Mouse (Mus musculus): ENCODE measurements around the gene Gm11554. TPM values are rescaled to one million over a fixed set of nuclear protein-coding genes. Genes with fewer than 3 reads are reported as not detected.

Gene Gm11554
- total RNA-seq (2023) = not detected

DNA sequence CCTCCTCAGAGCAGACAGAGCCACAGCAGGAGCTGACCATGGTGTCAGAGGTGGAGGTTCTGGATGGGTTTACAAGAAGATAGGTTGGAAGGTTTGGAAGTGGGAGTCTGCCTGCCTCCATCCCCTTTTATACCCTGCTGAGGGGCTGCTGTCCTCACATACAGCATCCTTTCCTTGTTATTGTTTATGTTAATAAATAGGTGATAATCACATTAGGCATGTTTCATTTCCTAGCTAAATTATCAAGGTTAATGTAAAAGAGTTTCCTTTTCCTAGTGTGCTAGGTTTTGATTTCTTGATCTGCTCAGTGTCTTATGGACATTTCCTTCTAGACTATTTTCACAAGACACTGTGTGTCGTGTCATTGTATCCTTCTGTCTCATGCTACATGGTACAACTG, at the start of gene Gm11554:
Gene Gm11554, minus strand, starts transcription at position 101 of the 400 bp plus-strand sequence.

GRCm38 (mm10) chr11:99851508-99851907, 47.3 kb upstream of the Gm11554 start, which contains the start of gene Krtap4-16:
Gene Krtap4-16, minus strand, starts transcription at chr11:99851608.

DNA sequence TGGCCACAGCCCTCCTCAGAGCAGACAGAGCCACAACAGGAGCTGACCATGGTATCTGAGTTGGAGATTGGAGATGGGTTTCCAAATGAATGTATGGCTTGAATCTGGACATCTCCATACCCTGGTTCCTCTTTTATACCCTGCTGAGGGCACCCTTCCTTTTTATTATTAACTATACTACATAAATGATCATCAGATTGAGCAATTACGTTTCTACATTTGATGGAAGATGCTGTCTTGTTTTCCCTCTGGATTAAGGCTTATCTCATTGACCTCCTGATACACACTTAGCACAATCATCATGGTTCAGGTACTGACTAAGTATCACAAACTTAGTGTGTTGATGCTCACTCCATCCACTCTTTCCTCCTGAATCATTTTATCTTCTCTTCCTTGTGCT, 33.7 kb upstream of the Gm11554 start, which contains the start of gene 2300003K06Rik:
Gene 2300003K06Rik, minus strand, starts transcription at position 101 of the 400 bp plus-strand sequence.

GRCm38 (mm10) chr11:99815566-99815965, 11.3 kb upstream of the Gm11554 start, which contains the start of gene Gm11564:
Gene Gm11564, minus strand, starts transcription at chr11:99815666.

DNA sequence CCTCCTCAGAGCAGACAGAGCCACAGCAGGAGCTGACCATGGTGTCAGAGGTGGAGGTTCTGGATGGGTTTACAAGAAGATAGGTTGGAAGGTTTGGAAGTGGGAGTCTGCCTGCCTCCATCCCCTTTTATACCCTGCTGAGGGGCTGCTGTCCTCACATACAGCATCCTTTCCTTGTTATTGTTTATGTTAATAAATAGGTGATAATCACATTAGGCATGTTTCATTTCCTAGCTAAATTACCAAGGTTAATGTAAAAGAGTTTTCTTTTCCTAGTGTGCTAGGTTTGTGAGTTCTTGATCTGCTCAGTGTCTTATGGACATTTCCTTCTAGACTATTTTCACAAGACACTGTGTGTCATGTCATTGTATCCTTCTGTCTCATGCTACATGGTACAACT, 5.5 kb upstream of the Gm11554 start, which contains the start of gene Krtap4-13:
Gene Krtap4-13, minus strand, starts transcription at position 101 of the 400 bp plus-strand sequence.

GRCm38 (mm10) chr11:99798832-99799231, 5.4 kb downstream of the Gm11554 start, which contains the start of gene Gm11569:
Gene Gm11569, minus strand, starts transcription at chr11:99798932.

GRCm38 (mm10) chr11:99793367-99793766, 10.9 kb downstream of the Gm11554 start, which contains the start of gene Gm11596:
Gene Gm11596, minus strand, starts transcription at chr11:99793467.

DNA sequence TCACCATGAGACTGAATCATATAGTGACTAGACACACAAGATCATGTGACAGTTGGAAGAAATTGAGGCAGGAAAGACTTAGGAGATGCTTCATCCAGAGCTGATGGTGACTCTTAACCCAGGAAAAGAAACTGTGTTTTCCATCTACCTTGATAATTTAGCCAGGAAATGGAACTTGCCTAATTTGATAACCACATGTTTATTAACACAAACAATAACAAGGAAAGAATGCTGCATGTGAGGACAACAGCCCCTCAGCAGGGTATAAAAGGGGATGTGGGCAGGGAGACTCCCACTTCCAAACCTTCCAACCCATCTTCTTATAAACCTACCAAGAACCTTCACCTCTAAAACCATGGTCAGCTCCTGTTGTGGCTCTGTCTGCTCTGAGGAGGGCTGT, 19.3 kb downstream of the Gm11554 start, which contains the start of gene Krtap4-9:
Gene Krtap4-9, plus strand, starts transcription at position 301 of the 400 bp plus-strand sequence.

DNA sequence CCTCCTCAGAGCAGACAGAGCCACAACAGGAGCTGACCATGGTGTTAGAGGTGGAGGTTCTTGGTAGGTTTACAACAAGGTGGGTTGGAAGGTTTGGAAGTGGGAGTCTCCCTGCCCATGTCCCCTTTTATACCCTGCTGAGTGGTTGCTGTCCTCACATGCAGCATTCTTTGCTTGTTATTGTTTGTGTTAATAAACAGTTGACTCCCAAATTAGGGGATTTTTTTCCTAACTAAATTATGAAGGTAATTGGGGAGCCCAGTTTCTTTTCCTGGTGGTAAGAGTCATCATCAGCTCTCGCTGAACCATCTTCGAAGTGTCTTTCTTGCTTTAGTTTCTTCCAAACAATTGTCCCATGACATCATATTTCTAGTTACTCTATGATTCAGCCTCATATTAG, 23.6 kb downstream of the Gm11554 start, which contains the start of gene Krtap4-8:
Gene Krtap4-8, minus strand, starts transcription at position 101 of the 400 bp plus-strand sequence.

DNA sequence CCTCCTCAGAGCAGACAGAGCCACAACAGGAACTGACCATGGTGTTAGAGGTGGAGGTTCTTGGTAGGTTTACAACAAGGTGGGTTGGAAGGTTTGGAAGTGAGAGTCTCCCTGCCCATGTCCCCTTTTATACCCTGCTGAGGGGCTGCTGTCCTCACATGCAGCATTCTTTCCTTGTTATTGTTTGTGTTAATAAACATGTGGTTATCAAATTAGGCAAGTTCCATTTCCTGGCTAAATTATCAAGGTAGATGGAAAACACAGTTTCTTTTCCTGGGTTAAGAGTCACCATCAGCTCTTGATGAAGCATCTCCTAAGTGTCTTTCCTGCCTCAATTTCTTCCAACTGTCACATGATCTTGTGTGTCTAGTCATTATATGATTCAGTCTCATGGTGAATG, 31.4 kb downstream of the Gm11554 start, which contains the start of gene Gm11595:
Gene Gm11595, minus strand, starts transcription at position 101 of the 400 bp plus-strand sequence.

Other genes with a start within 250 kb of the Gm11554 start
- gene Krtap3-2, start 247.6 kb downstream of the Gm11554 start, total RNA-seq (2023) = not detected
- not detected for gene Gm11939, start 245.0 kb downstream of the Gm11554 start, total RNA-seq (2023)
- not detected for gene Krtap3-1, start 237.8 kb downstream of the Gm11554 start, total RNA-seq (2023)
- not detected for gene Krtap1-5, start 223.4 kb downstream of the Gm11554 start, total RNA-seq (2023)
- gene Krtap1-4, start 220.8 kb downstream of the Gm11554 start, total RNA-seq (2023) = not detected
- gene Krtap1-3, start 213.1 kb downstream of the Gm11554 start, total RNA-seq (2023) = not detected
- gene Krtap9-3, start 206.3 kb downstream of the Gm11554 start, total RNA-seq (2023) = not detected
- not detected for gene Gm11938, start 201.1 kb downstream of the Gm11554 start, total RNA-seq (2023)
- not detected for gene Gm11937, start 194.3 kb downstream of the Gm11554 start, total RNA-seq (2023)
- gene Krtap2-4, start 189.6 kb downstream of the Gm11554 start, total RNA-seq (2023) = not detected
- not detected for gene Gm11562, start 184.0 kb downstream of the Gm11554 start, total RNA-seq (2023)
- not detected for gene Krtap4-1, start 176.2 kb downstream of the Gm11554 start, total RNA-seq (2023)
- not detected for gene Krtap4-2, start 169.4 kb downstream of the Gm11554 start, total RNA-seq (2023)
- gene Krtap4-7, start 160.4 kb downstream of the Gm11554 start, total RNA-seq (2023) = not detected
- not detected for gene Gm11555, start 154.2 kb downstream of the Gm11554 start, total RNA-seq (2023)
- gene Gm11563, start 145.5 kb downstream of the Gm11554 start, total RNA-seq (2023) = not detected
- gene Krtap4-6, start 138.5 kb downstream of the Gm11554 start, total RNA-seq (2023) = not detected
- not detected for gene Gm14190, start 113.7 kb downstream of the Gm11554 start, total RNA-seq (2023)
- not detected for gene Gm14180, start 70.2 kb downstream of the Gm11554 start, total RNA-seq (2023)
- gene Gm11595, start 31.5 kb downstream of the Gm11554 start, total RNA-seq (2023) = not detected
- gene Krtap4-8, start 23.7 kb downstream of the Gm11554 start, total RNA-seq (2023) = not detected
- not detected for gene Krtap4-9, start 19.2 kb downstream of the Gm11554 start, total RNA-seq (2023)
- gene Gm11596, start 11.0 kb downstream of the Gm11554 start, total RNA-seq (2023) = not detected
- not detected for gene Gm11569, start 5.5 kb downstream of the Gm11554 start, total RNA-seq (2023)
- gene Krtap4-13, start 5.4 kb upstream of the Gm11554 start, total RNA-seq (2023) = not detected
- not detected for gene Gm11564, start 11.2 kb upstream of the Gm11554 start, total RNA-seq (2023)
- not detected for gene 2300003K06Rik, start 33.6 kb upstream of the Gm11554 start, total RNA-seq (2023)
- gene Krtap4-16, start 47.2 kb upstream of the Gm11554 start, total RNA-seq (2023) = not detected
- not detected for gene Gm11568, start 53.5 kb upstream of the Gm11554 start, total RNA-seq (2023)
- gene Gm11559, start 60.0 kb upstream of the Gm11554 start, total RNA-seq (2023) = not detected
- not detected for gene Krtap9-1, start 68.9 kb upstream of the Gm11554 start, total RNA-seq (2023)
- not detected for gene Gm11567, start 74.7 kb upstream of the Gm11554 start, total RNA-seq (2023)
- not detected for gene Krtap31-1, start 103.5 kb upstream of the Gm11554 start, total RNA-seq (2023)
- gene Gm11565, start 110.3 kb upstream of the Gm11554 start, total RNA-seq (2023) = not detected
- gene Krtap31-2, start 131.8 kb upstream of the Gm11554 start, total RNA-seq (2023) = not detected
- gene Krtap9-5, start 144.0 kb upstream of the Gm11554 start, total RNA-seq (2023) = not detected
- gene Krtap29-1, start 174.6 kb upstream of the Gm11554 start, total RNA-seq (2023) = not detected
- gene Krtap16-1, start 182.2 kb upstream of the Gm11554 start, total RNA-seq (2023) = not detected
- gene Krtap17-1, start 189.5 kb upstream of the Gm11554 start, total RNA-seq (2023) = not detected
- gene Krt33a, start 211.8 kb upstream of the Gm11554 start, total RNA-seq (2023) = not detected
- gene Krt33b, start 225.4 kb upstream of the Gm11554 start, total RNA-seq (2023) = not detected
- not detected for gene Krt34, start 237.1 kb upstream of the Gm11554 start, total RNA-seq (2023)
- not detected for gene Krt31, start 246.1 kb upstream of the Gm11554 start, total RNA-seq (2023)

Measured in CD4-positive naive resting alpha-beta T cell, adult 76 days (primary cell).